Mouse (Mus musculus): ENCODE measurements around the gene Odr4. TPM values are rescaled to one million over a fixed set of nuclear protein-coding genes. Genes with fewer than 3 reads are reported as not detected.
A peak's percentile ranks its signal among the peaks of the same experiment; 100 is the strongest.

The Odr4 gene
- polyA plus RNA-seq, 1 experiment = 6.5 TPM

DNA sequence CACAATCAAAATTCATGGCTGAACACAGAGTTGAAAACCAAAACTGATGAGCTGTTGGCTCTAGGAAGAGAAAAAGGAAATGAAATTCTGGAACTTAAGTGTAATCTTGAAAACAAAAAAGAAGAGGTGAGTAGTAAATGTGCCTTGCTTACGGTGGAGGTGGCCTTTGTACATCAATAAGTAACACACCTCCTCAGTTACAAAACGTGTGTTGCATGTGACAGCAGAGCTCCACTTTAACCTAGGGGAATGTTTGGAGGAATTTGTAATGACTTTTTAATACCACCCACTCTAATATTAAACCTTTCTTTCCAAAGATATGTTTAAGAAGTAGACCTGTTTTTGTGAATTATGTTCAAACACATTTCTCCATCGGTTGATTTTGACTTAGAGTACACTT, 11.0 kb upstream of the Odr4 start:
- Histone ChIP-seq H3K4me1 (ENCODE audit: control insufficient read depth, insufficient read depth, low read length) (no peaks in the 10 kb centered on the region), H3K4me3 (replicated peaks; ENCODE audit: extremely low read depth, low read depth, low read length) (no peak overlapping the region)
- no peak for DNase-seq
- TF ChIP-seq POLR2A (IDR thresholded peaks at IDR 0.05; ENCODE audit: borderline replicate concordance, extremely low read depth, low read depth, low read length) (no peak), CTCF (IDR thresholded peaks at IDR 0.05; ENCODE audit: insufficient read depth, low read length) (no peak)
- 88% methylated on average over 3 of the region's 3 CpGs for whole genome bisulfite sequencing

DNA sequence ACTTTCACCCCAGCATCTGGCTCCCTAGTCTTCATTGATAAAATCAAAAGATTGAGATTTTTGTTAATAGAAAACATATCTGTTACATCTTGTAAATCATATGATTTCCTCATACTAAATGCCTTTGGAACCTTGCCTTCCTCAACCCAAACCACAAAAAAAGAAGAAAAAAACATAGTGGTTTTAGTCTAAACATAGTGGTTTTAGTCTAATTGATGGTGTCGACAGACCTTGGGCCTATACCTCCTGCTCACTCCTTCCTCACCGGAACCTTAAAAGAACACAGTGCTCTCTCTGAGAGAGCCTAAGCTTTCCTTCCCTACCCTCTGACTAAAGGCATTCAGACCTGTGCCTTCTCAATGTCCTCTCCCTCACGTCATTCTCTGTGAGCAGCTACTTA, 3.1 kb upstream of the Odr4 start:
- Histone ChIP-seq H3K4me1 (ENCODE audit: control insufficient read depth, insufficient read depth, low read length) (peaks cover 4% of the 10 kb centered on the region; the same call in 1 of the 2 replicates), H3K4me3 (replicated peaks; ENCODE audit: extremely low read depth, low read depth, low read length) (no peak overlapping the region)
- 77% methylated on average over 3 of the region's 3 CpGs for WGBS
- TF ChIP-seq POLR2A (IDR thresholded peaks at IDR 0.05; ENCODE audit: borderline replicate concordance, extremely low read depth, low read depth, low read length) (no peak), CTCF (IDR thresholded peaks at IDR 0.05; ENCODE audit: insufficient read depth, low read length) (no peak)
- no peak for DNase-seq

DNA sequence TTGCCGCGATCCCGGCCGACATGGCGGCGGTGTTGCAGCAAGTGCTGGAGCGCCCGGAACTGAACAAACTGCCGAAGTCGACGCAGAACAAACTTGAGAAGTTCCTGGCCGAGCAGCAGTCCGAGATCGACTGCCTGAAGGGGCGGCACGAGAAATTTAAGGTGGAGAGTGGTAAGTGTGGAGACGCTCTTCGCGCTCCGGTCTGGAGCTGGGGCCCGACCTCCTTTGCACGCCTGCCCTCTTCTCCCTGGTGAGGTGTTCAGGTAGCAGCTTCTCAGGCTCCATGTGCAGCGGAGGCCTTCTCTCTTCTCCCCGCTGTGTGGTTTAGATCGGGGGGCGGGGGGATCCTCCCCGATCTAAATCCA, 590 bp upstream of the Odr4 start:
- DNase-seq = no peak
- under 1% methylated on average over 27 of the region's 27 CpGs for WGBS
- TF ChIP-seq CTCF (IDR thresholded peaks at IDR 0.05; ENCODE audit: insufficient read depth, low read length) (no peak), POLR2A (IDR thresholded peaks at IDR 0.05; ENCODE audit: borderline replicate concordance, extremely low read depth, low read depth, low read length) (no peak)
- peak overlapping the region; percentile 89 for H3K4me3 ChIP-seq (replicated peaks; ENCODE audit: extremely low read depth, low read depth, low read length)
- peaks cover 4% of the 10 kb centered on the region; the same call in 1 of the 2 replicates for H3K4me1 ChIP-seq (ENCODE audit: control insufficient read depth, insufficient read depth, low read length)

DNA sequence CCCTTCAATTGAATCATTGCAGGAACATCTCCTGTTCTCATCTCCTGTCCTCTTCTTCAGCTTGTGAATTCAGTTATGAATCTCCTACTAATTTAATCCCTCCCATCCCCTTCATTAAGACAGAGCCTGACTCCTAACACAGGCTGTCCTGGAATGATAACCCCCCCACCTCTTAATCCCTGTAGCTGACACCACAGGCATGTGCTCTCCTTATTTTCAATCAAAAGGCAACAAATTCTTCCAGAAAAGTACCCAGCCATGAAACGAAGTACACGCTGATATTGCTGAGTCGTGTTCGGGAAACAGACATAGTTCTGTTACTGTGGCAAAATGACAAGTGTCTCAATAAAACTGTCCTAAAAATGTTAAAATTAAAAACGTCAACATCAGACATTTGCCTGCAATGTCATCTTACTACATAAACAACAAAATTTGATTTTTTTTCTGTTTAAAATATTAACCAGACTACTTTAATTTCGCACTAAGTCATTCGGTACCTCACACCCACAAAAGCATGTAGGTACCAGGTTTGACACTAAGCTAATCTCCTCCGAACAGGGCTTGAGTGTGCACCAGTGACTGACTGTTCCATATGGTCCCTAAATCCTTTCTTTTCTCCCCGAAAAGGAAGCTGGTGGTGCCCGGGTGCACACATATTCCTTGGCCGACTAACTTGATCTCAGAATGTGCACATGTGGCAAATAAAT, 796 bp downstream of the Odr4 start:
- 14% methylated on average over 11 of the region's 11 CpGs for WGBS
- no peak for TF ChIP-seq POLR2A (IDR thresholded peaks at IDR 0.05; ENCODE audit: borderline replicate concordance, extremely low read depth, low read depth, low read length)
- TF ChIP-seq CTCF (IDR thresholded peaks at IDR 0.05; ENCODE audit: insufficient read depth, low read length) = no peak
- peaks cover 4% of the 10 kb centered on the region; the same call in 1 of the 2 replicates for H3K4me1 ChIP-seq (ENCODE audit: control insufficient read depth, insufficient read depth, low read length)
- H3K4me3 ChIP-seq (replicated peaks; ENCODE audit: extremely low read depth, low read depth, low read length) = peak overlapping the region; percentile 91
- no peak for DNase-seq

DNA sequence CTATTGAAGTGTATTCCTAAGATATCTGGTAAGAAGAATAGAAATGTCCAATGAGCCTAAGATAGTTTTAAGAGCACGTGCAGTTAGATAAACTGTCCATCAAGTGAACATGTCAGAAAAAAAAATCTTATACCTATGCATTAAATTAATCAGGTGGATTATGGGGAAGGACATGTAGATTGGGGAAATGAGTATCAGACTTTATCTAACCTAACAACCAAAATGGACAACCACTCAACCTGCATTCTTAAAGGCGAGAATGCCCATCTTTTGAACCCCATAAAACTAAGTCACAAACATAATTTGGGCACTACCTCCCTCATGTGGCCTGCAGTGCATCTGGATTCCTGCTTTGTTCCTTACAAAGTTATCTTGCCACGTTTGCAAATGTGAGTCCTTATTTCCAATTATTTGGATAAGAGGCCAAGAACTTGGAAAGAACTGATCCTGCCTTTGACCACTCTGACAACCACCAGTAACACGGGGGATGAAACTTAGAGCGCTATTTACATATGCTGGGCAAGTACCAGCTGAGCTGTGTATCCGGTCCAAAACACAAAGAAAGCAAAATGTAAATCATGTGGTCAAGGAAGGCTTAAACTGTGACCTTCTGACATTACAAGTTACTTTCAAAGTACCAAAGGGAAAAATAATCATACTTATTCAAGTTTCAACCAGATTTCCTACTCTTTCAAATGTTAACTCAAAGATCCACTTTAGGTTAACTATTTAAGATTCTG, 3.3 kb downstream of the Odr4 start:
- no peak for DNase-seq
- H3K4me1 ChIP-seq (ENCODE audit: control insufficient read depth, insufficient read depth, low read length) = peaks cover 4% of the 10 kb centered on the region; the same call in 1 of the 2 replicates
- no peak overlapping the region for H3K4me3 ChIP-seq (replicated peaks; ENCODE audit: extremely low read depth, low read depth, low read length)
- WGBS = 84% methylated on average over 6 of the region's 6 CpGs
- TF ChIP-seq CTCF (IDR thresholded peaks at IDR 0.05; ENCODE audit: insufficient read depth, low read length) = no peak
- no peak for TF ChIP-seq POLR2A (IDR thresholded peaks at IDR 0.05; ENCODE audit: borderline replicate concordance, extremely low read depth, low read depth, low read length)

DNA sequence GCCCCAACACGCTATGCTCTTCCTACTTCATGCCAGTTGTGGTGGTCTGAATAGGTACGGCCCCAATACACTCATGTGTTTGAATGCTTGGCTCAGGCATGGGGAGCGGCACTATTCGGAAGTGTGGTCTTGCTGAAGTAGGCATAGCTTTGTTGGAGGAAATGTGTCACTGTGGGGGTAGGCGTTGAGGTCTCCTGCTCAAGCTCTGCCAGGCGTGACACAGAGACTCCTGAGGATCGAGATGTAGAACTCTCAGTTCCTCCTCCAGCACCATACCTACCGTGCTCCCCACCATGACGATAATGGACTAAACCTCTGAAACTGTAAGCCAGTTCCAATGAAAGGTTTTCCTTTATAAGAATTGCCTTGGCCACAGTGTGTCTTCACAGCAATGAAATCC, 5.3 kb downstream of the Odr4 start:
- no peak for DNase-seq
- peaks cover 4% of the 10 kb centered on the region; the same call in 1 of the 2 replicates for H3K4me1 ChIP-seq (ENCODE audit: control insufficient read depth, insufficient read depth, low read length)
- WGBS = 87% methylated on average over 9 of the region's 9 CpGs
- TF ChIP-seq POLR2A (IDR thresholded peaks at IDR 0.05; ENCODE audit: borderline replicate concordance, extremely low read depth, low read depth, low read length) = no peak
- TF ChIP-seq CTCF (IDR thresholded peaks at IDR 0.05; ENCODE audit: insufficient read depth, low read length) = no peak
- H3K4me3 ChIP-seq (replicated peaks; ENCODE audit: extremely low read depth, low read depth, low read length) = no peak overlapping the region

DNA sequence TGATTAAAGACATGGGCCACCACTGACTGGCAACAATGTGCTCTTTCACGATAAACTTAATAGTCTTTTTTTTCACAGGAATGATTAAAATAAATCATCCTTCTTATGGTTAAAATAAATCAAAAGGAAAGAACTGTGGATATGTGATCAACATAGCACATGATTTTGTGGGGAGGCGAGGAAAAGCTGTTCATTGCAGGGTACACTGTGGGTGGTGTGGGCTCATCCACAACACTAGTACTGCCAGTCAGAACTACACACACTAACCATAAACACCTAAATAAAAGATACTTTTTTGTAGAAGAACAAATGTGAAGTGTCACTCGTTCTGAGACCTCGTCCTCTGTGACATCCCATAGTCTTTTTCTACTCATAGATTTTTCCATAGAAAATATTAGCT, 8.7 kb downstream of the Odr4 start:
- TF ChIP-seq POLR2A (IDR thresholded peaks at IDR 0.05; ENCODE audit: borderline replicate concordance, extremely low read depth, low read depth, low read length) = no peak
- no peak for TF ChIP-seq CTCF (IDR thresholded peaks at IDR 0.05; ENCODE audit: insufficient read depth, low read length)
- 95% methylated on average over 4 of the region's 4 CpGs for WGBS
- no peak for DNase-seq
- H3K4me1 ChIP-seq (ENCODE audit: control insufficient read depth, insufficient read depth, low read length) = no peaks in the 10 kb centered on the region
- no peak overlapping the region for H3K4me3 ChIP-seq (replicated peaks; ENCODE audit: extremely low read depth, low read depth, low read length)

DNA sequence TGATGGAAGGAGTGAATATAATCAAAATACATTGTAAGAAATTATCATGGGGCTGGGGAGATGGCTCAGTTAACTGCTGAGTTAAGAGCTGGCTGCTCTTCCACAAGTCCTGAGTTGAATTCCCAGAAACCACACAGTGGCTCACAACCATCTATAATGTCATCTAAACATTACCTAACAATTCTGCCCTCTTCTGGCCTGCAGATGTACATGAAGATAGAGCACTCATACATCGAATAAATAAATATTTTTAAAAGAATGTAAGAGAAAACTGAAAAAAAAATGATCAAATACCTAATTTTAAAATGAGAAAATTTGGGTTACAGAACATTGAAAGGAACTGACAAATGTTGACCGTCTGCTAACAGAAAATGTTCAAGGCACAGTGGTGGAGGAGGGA, 18.6 kb downstream of the Odr4 start:
- Histone ChIP-seq H3K4me3 (replicated peaks; ENCODE audit: extremely low read depth, low read depth, low read length) (no peak overlapping the region), H3K4me1 (ENCODE audit: control insufficient read depth, insufficient read depth, low read length) (no peaks in the 10 kb centered on the region)
- DNase-seq = no peak
- TF ChIP-seq POLR2A (IDR thresholded peaks at IDR 0.05; ENCODE audit: borderline replicate concordance, extremely low read depth, low read depth, low read length) = no peak
- TF ChIP-seq CTCF (IDR thresholded peaks at IDR 0.05; ENCODE audit: insufficient read depth, low read length) = no peak
- 92% methylated on average over 2 of the region's 2 CpGs for WGBS

DNA sequence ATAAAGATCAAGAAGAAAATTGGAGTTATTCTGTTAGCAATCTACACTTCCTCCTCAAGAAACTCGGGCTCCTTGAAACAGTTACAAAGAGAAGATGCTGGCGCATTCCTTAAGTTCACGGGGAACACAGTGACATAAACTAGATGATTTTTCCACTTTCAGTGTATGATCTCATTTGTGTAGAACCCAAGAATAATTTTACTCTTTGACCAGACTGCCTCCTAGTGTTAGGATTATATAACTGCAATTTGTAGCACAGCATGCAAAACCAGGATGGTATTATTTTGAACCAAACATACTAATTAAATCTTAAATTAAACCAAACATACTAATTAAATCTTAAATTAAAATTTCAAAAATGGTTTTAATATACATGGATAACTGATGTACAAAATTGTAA, 20.0 kb downstream of the Odr4 start:
- WGBS = 77% methylated on average over 3 of the region's 3 CpGs
- Histone ChIP-seq H3K4me3 (replicated peaks; ENCODE audit: extremely low read depth, low read depth, low read length) (no peak overlapping the region), H3K4me1 (ENCODE audit: control insufficient read depth, insufficient read depth, low read length) (no peaks in the 10 kb centered on the region)
- no peak for DNase-seq
- peak; percentile 14; the same call in 1 of the 2 replicates for TF ChIP-seq CTCF (IDR thresholded peaks at IDR 0.05; ENCODE audit: insufficient read depth, low read length)
- no peak for TF ChIP-seq POLR2A (IDR thresholded peaks at IDR 0.05; ENCODE audit: borderline replicate concordance, extremely low read depth, low read depth, low read length)

DNA sequence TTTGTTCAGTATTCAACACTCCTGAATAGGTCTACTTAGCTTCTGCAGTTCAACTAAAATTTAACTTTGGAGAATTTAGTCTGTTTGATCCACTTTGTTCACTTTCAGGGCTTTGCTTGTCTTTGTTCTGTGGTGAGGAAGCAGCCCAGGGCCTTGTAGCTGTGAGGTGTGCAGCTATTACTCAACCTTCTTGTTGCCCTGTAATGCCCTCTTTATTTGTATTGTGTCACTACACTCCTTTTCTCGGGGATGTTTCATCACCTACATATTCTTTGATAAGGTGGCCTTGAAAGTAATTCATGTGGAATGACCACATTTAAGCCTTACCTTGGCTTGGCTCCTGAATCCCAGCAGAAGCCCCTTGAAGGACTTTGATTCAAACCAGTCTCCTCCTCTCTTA, 32.0 kb downstream of the Odr4 start:
- 74% methylated on average over 1 of the region's 1 CpGs for WGBS
- no peak for DNase-seq
- H3K4me1 ChIP-seq (ENCODE audit: control insufficient read depth, insufficient read depth, low read length) = no peaks in the 10 kb centered on the region
- TF ChIP-seq CTCF (IDR thresholded peaks at IDR 0.05; ENCODE audit: insufficient read depth, low read length) (no peak), POLR2A (IDR thresholded peaks at IDR 0.05; ENCODE audit: borderline replicate concordance, extremely low read depth, low read depth, low read length) (no peak)
- no peak overlapping the region for H3K4me3 ChIP-seq (replicated peaks; ENCODE audit: extremely low read depth, low read depth, low read length)
